Mouse (Mus musculus) CH12.LX (cell line): ENCODE results near the gene Sdhb. TPM values are rescaled to one million over a fixed set of nuclear protein-coding genes. Genes with fewer than 3 reads are reported as not detected.

Source experiments
- DNase-seq: peaks from one replicate; pipeline ENCODE4 v3.0.0-alpha.2; 2013; ENCODE audit errors: extremely low read depth
- H3K27ac ChIP-seq: 2 replicates; pipeline ENCODE4 v1.5.1; 2012; ENCODE audit warnings: low read depth, mild to moderate bottlenecking, control low read depth, moderate library complexity; ENCODE audit not compliant: insufficient read depth
- H3K27me3 ChIP-seq: replicated peaks from 2 replicates; pipeline ENCODE3; 2012; ENCODE audit warnings: inconsistent platforms
- H3K36me3 ChIP-seq, 2 experiments: replicated peaks in 1 of 2; 2 replicates each; pipeline versions ENCODE3 to v1.6.1; 2012; ENCODE audit warnings: inconsistent platforms in 1 of 2, low read length in 1 of 2, mild to moderate bottlenecking in 1 of 2, mixed read lengths in 1 of 2, moderate library complexity in 1 of 2; ENCODE audit not compliant: control insufficient read depth in 1 of 2, insufficient read depth in 1 of 2
- H3K4me1 ChIP-seq, 2 experiments: 2 replicates each; pipeline ENCODE4 v1.6.1; 2012; ENCODE audit warnings: inconsistent platforms in 1 of 2, moderate library complexity in 1 of 2; ENCODE audit not compliant: insufficient read depth in 2 of 2, control insufficient read depth in 1 of 2
- H3K4me2 ChIP-seq: 2 replicates; pipeline ENCODE4 v1.6.1; 2012; ENCODE audit warnings: low read depth, mild to moderate bottlenecking, control low read depth; ENCODE audit not compliant: poor library complexity, insufficient read depth, severe bottlenecking
- H3K4me3 ChIP-seq, 3 experiments: fragments of 150-350 bp in 1 of 3; sonication (generic) in 1 of 3; replicated peaks in 1 of 3; 2 replicates each; pipeline versions ENCODE3 to v1.5.1; 2011 to 2012; ENCODE audit warnings: low read depth in 2 of 3, low read length in 2 of 3, mild to moderate bottlenecking in 2 of 3, moderate library complexity in 2 of 3, control low read depth in 1 of 3, improper control_type of control experiment in 1 of 3, inconsistent platforms in 1 of 3, mixed read lengths in 1 of 3; ENCODE audit not compliant: poor library complexity in 1 of 3
- H3K79me2 ChIP-seq: replicated peaks from 2 replicates; pipeline ENCODE4 v1.6.1; 2012; ENCODE audit warnings: mild to moderate bottlenecking, moderate library complexity; ENCODE audit not compliant: control insufficient read depth, poor library complexity, insufficient read depth, severe bottlenecking; ENCODE audit errors: extremely low read depth
- H3K9ac ChIP-seq: 2 replicates; pipeline ENCODE4 v1.6.1; 2012; ENCODE audit warnings: low read depth, mild to moderate bottlenecking, control low read depth, moderate library complexity; ENCODE audit not compliant: insufficient read depth
- H3K9me3 ChIP-seq: replicated peaks from 2 replicates; pipeline ENCODE3; 2012; ENCODE audit warnings: low read length, inconsistent platforms, mixed read lengths
- BHLHE40 ChIP-seq: IDR thresholded peaks from 2 replicates; pipeline ENCODE4 v1.6.1; 2011; ENCODE audit warnings: mild to moderate bottlenecking, low read depth, low read length, improper control_type of control experiment
- CHD1 ChIP-seq: IDR thresholded peaks from 2 replicates; pipeline ENCODE4 v1.6.1; 2012; ENCODE audit warnings: low read depth, low read length, improper control_type of control experiment, inconsistent platforms
- CHD2 ChIP-seq: IDR thresholded peaks from 2 replicates; pipeline ENCODE4 v1.6.1; 2011; ENCODE audit warnings: low read length, improper control_type of control experiment
- CTCF ChIP-seq, 2 experiments: IDR thresholded peaks in 1 of 2; conservative IDR thresholded peaks in 1 of 2; 2 replicates each; pipeline ENCODE4 v1.5.1; 2011 to 2012; ENCODE audit warnings: low read depth in 2 of 2, low read length in 2 of 2, improper control_type of control experiment in 1 of 2, inconsistent platforms in 1 of 2, mild to moderate bottlenecking in 1 of 2, moderate library complexity in 1 of 2
- E2F4 ChIP-seq: IDR thresholded peaks from 2 replicates; pipeline ENCODE4 v1.6.1; 2011; ENCODE audit warnings: low read depth, low read length, improper control_type of control experiment; ENCODE audit not compliant: insufficient replicate concordance
- ETS1 ChIP-seq: conservative IDR thresholded peaks from 2 replicates; pipeline ENCODE4 v1.6.1; 2012; ENCODE audit warnings: low read depth, mild to moderate bottlenecking, inconsistent platforms, low read length, improper control_type of control experiment, moderate library complexity
- GABPA ChIP-seq: IDR thresholded peaks from 2 replicates; pipeline ENCODE4 v1.6.1; 2012; ENCODE audit warnings: low read depth, low read length, improper control_type of control experiment, inconsistent platforms; ENCODE audit not compliant: insufficient replicate concordance
- IRF4 ChIP-seq: IDR thresholded peaks from 2 replicates; pipeline ENCODE4 v1.6.1; 2014; ENCODE audit warnings: low read depth, mild to moderate bottlenecking, inconsistent platforms, low read length, improper control_type of control experiment
- JUN ChIP-seq: IDR thresholded peaks from 2 replicates; pipeline ENCODE4 v1.6.1; 2011; ENCODE audit warnings: low read depth, mild to moderate bottlenecking, low read length, improper control_type of control experiment, moderate library complexity; ENCODE audit not compliant: insufficient read depth
- JUND ChIP-seq: conservative IDR thresholded peaks from 2 replicates; pipeline ENCODE4 v1.6.1; 2011; ENCODE audit warnings: low read depth, low read length, improper control_type of control experiment
- MAX ChIP-seq: IDR thresholded peaks from 2 replicates; pipeline ENCODE4 v1.6.1; 2011; ENCODE audit warnings: low read length, improper control_type of control experiment
- MAZ ChIP-seq: IDR thresholded peaks from 2 replicates; pipeline ENCODE4 v1.6.1; 2012; ENCODE audit warnings: low read depth, mild to moderate bottlenecking, inconsistent platforms, low read length, improper control_type of control experiment, moderate library complexity
- MXI1 ChIP-seq: IDR thresholded peaks from 2 replicates; pipeline ENCODE4 v1.6.1; 2011; ENCODE audit warnings: mild to moderate bottlenecking, low read depth, low read length, improper control_type of control experiment
- NELFE ChIP-seq: IDR thresholded peaks from 2 replicates; pipeline ENCODE4 v1.6.1; 2011; ENCODE audit warnings: low read depth, low read length, improper control_type of control experiment
- NRF1 ChIP-seq: IDR thresholded peaks from 2 replicates; pipeline ENCODE4 v1.6.1; 2014; ENCODE audit warnings: low read depth, mild to moderate bottlenecking, inconsistent platforms, low read length, improper control_type of control experiment, moderate library complexity
- RAD21 ChIP-seq: IDR thresholded peaks from 2 replicates; pipeline ENCODE4 v1.6.1; 2011; ENCODE audit warnings: low read depth, mild to moderate bottlenecking, low read length, improper control_type of control experiment, moderate library complexity
- SMC3 ChIP-seq: IDR thresholded peaks from 2 replicates; pipeline ENCODE4 v1.6.1; 2011; ENCODE audit warnings: low read depth, low read length, improper control_type of control experiment
- TCF12 ChIP-seq: IDR thresholded peaks from 2 replicates; pipeline ENCODE4 v1.6.1; 2014; ENCODE audit warnings: low read depth, mild to moderate bottlenecking, inconsistent platforms, low read length, improper control_type of control experiment
- USF1 ChIP-seq: IDR thresholded peaks from 2 replicates; pipeline ENCODE4 v1.6.1; 2014; ENCODE audit warnings: low read depth, mild to moderate bottlenecking, inconsistent platforms, low read length, improper control_type of control experiment
- USF2 ChIP-seq: conservative IDR thresholded peaks from 2 replicates; pipeline ENCODE4 v1.6.1; 2011; ENCODE audit warnings: low read depth, low read length, improper control_type of control experiment
- ZC3H11A ChIP-seq: IDR thresholded peaks from 2 replicates; pipeline ENCODE4 v1.6.1; 2012; ENCODE audit warnings: low read depth, mild to moderate bottlenecking, inconsistent platforms, low read length, improper control_type of control experiment
- ZKSCAN1 ChIP-seq: IDR thresholded peaks from 2 replicates; pipeline ENCODE4 v1.6.1; 2012; ENCODE audit warnings: low read depth, inconsistent platforms, low read length, improper control_type of control experiment, borderline replicate concordance
- dilution Hi-C: fragments of 300-500 bp; cut with MboI; formaldehyde crosslinking; loops from 2 replicates; pipeline ENCODE4 v1.14.3; 2020; ENCODE audit warnings: low sequenced_read_pairs; ENCODE audit not compliant: extremely low pct_unique_long_range_greater_than_20kb, extremely low pct_ligation_motif_present
- in situ Hi-C: fragments of 300-500 bp; cut with MboI; formaldehyde crosslinking; loops from 3 replicates; pipeline ENCODE4 v1.14.3; 2019; ENCODE audit warnings: low sequenced_read_pairs, low pct_ligation_motif_present, low pct_unique_long_range_greater_than_20kb, mixed read lengths
- polyA plus RNA-seq: library from polyadenylated mRNA; unstranded; fragments of >175 nt; gene quantifications from 2 replicates; pipeline ENCODE4 v1.2.1, GENCODE M21; 2012; ENCODE audit warnings: low read depth; ENCODE audit not compliant: insufficient read length
- total RNA-seq, 2 experiments: library from RNA; depleted of rRNA; stranded (reverse); fragments of 300-350 nt in 1 of 2; fragments of >200 nt in 1 of 2; gene quantifications; 2 replicates each; pipeline ENCODE4 v1.2.3; 2012 to 2014

Sdhb gene
- total and polyA plus RNA-seq, 3 experiments = 156 to 190 (median 188) TPM

DNA sequence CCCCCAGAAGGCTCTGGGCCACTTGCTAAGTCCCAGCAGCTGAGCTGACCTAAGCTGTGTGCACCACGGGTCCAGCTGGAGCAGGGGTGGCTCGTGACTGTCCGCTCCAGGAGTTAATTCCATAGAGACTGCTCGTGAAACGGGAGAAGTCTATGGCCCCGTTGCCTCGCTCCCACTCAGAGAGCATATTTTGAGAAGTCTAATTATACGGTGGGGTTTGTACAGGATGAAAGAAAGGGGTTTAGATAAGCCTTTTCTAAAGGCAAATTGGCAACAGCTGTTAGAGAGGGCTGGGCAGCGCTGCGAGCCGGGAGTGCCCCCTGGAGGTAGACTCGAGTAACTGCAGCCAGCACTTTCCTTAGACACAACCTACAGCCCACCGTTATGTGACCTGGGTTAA is 3.3 kb upstream of the Sdhb start:
- dilution Hi-C loops = no loop called here
- H3K36me3 ChIP-seq = no peaks in the 10 kb centered on the region
- peak; percentile 54 for DNase-seq
- H3K4me1 ChIP-seq = peaks cover 8 to 16% of the 10 kb centered on the region in 2 experiments; a peak in 3 of 4 replicates
- H3K4me2 ChIP-seq = no peak overlapping the region
- H3K9me3 ChIP-seq = no peaks in the 10 kb centered on the region
- no peak overlapping the region for H3K27ac ChIP-seq
- no peak overlapping the region for H3K4me3 ChIP-seq
- peaks cover 14% of the 10 kb centered on the region for H3K79me2 ChIP-seq
- peaks cover 51% of the 10 kb centered on the region for H3K27me3 ChIP-seq
- no peak overlapping the region for H3K9ac ChIP-seq
- peak; percentile 95 to 99 for TF ChIP-seq CTCF (conservative IDR thresholded peaks at IDR 0.05 in 1 of 2, IDR thresholded peaks at IDR 0.05 in 1 of 2; ENCODE audit: low read depth in 2 of 2, low read length in 2 of 2)
- peak; percentile 91 for TF ChIP-seq RAD21
- TF ChIP-seq ZC3H11A = peak; percentile 28
- TF ChIP-seq SMC3 = peak; percentile 83
- no peak for TF ChIP-seq CHD2
- TF ChIP-seq NELFE = peak; percentile 43; the same call in 1 of the 2 replicates
- no peak for TF ChIP-seq ZKSCAN1
- TF ChIP-seq, all 38 proteins: peak for 5
- in situ Hi-C loops = loop anchor here (5.0 kb wide), 1 partner anchor 50 kb away; the partner anchor contains the start of gene Padi2

DNA sequence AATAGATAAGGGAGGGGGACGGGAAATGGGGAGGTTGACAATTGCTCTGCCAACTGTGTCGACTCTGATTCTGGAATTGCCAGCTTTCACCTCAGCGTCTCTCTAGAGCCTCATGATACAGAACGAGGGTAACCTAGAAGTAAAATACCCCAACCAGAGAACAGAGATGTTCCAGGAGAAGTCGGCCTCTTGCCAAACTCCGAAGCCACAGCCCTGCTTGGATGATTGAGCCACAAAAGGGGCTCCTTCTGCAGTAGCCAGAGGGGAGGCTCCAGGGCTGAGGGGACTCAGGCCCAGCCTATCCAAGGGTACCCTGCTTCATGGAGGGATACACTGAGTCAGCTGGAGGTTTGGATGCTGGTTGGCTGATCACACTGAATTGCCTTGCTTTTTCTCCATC is 2.7 kb upstream of the Sdhb start:
- Histone ChIP-seq H3K79me2 (peaks cover 16% of the 10 kb centered on the region), H3K27ac (no peak overlapping the region), H3K36me3 (peaks cover 0 to 3% of the 10 kb centered on the region in 2 experiments), H3K9ac (no peak overlapping the region), H3K27me3 (peaks cover 46% of the 10 kb centered on the region), H3K4me1 (peaks cover 12 to 22% of the 10 kb centered on the region in 2 experiments; a peak in 3 of 4 replicates), H3K4me3 (no peak overlapping the region), H3K9me3 (no peaks in the 10 kb centered on the region), H3K4me2 (no peak overlapping the region)
- no peak for DNase-seq
- dilution Hi-C loops (no loop called here), in situ Hi-C loops (loop anchor here (5.0 kb wide), 1 partner anchor 51 kb away; the partner anchor contains the start of gene Padi2)
- TF ChIP-seq RAD21 = no peak

DNA sequence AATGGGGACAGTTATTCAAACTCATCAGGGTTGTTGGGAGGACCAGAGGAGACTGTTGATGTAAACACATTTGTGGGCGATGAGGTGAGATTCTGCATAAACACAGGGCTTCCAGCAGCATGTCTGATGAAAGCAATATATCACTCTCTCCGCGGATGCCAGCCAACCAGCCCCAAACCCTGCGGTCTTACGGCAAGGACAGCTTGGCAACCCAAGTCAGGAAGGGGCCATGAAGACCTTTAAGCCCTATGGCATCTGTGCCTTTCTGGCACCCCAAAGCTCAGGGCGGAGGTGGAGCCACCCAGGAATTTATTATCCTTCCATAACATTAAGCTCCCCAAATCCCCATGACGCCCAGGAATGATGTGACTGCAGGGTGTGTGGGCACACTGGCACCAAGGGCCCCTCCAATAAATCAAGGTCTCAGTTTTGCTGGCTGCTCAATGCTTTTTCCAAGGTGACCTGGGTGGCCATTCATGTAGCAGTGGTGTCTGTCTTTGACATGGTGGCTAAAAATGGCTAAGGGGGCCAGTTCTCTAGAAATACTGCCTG is 1.8 kb upstream of the Sdhb start:
- H3K36me3 ChIP-seq = peaks cover 0 to 7% of the 10 kb centered on the region in 2 experiments
- dilution Hi-C loops (no loop called here), in situ Hi-C loops (loop anchor here (5.0 kb wide), 1 partner anchor 52 kb away; the partner anchor contains the start of gene Padi2)
- H3K27ac ChIP-seq = no peak overlapping the region
- H3K4me3 ChIP-seq = no peak overlapping the region
- no peaks in the 10 kb centered on the region for H3K9me3 ChIP-seq
- H3K4me2 ChIP-seq = no peak overlapping the region
- no peak for DNase-seq
- H3K9ac ChIP-seq = no peak overlapping the region
- H3K79me2 ChIP-seq = peaks cover 16% of the 10 kb centered on the region
- peaks cover 41% of the 10 kb centered on the region for H3K27me3 ChIP-seq
- no peak for TF ChIP-seq ZKSCAN1
- TF ChIP-seq USF1 = no peak
- TF ChIP-seq E2F4 = no peak
- no peak for TF ChIP-seq CTCF (conservative IDR thresholded peaks at IDR 0.05 in 1 of 2, IDR thresholded peaks at IDR 0.05 in 1 of 2; ENCODE audit: low read depth in 2 of 2, low read length in 2 of 2)
- no peak for TF ChIP-seq MXI1
- no peak for TF ChIP-seq USF2
- no peak for TF ChIP-seq ETS1
- no peak for TF ChIP-seq JUND
- no peak for TF ChIP-seq BHLHE40
- no peak for TF ChIP-seq SMC3
- TF ChIP-seq MAX = no peak
- TF ChIP-seq RAD21 = no peak
- no peak for TF ChIP-seq IRF4
- no peak for TF ChIP-seq MAZ
- TF ChIP-seq CHD1 = no peak
- no peak for TF ChIP-seq JUN
- no peak for TF ChIP-seq NRF1
- TF ChIP-seq GABPA = no peak
- TF ChIP-seq TCF12 = no peak
- H3K4me1 ChIP-seq = peaks cover 14 to 28% of the 10 kb centered on the region in 2 experiments
